Mouse (Mus musculus): ENCODE results near the gene Snap47. TPM values are rescaled to one million over a fixed set of nuclear protein-coding genes. Genes with fewer than 3 reads are reported as not detected.

Gene Snap47
- polyA plus RNA-seq (2015; fragmentation: Nextera tagmentation; extraction: Ambion mirVana): 54.0 and 56.7 TPM in 2 replicates

GRCm38 (mm10) chr11:59451086-59451485 is at the start of gene Snap47:
TSS of gene Snap47 (minus strand) at chr11:59451186.
- H3K4me3 ChIP-seq (ENCODE audit: low read depth, low read length): peak within 1 kb of the TSS; percentile 60
- peak within 1 kb of the TSS; percentile 96 for H3K4me2 ChIP-seq (replicated peaks; ENCODE audit: low read depth, low read length)
- H3K4me1 ChIP-seq (ENCODE audit: insufficient read depth, low read depth, low read length): peaks cover 8% of the 10 kb centered on the region; the same call in 1 of the 2 replicates
- TF ChIP-seq CTCF (IDR thresholded peaks at IDR 0.05) (no peak), EP300 (IDR thresholded peaks at IDR 0.05) (no peak)
- WGBS: 73% methylated on average over 4 of the region's 4 CpGs
- DNase-seq (ENCODE audit: low spot score): no peak
- peak within 1 kb of the TSS; percentile 85 for H3K27ac ChIP-seq (ENCODE audit: low read length)
- peak within 1 kb of the TSS; percentile 72 for H3K9ac ChIP-seq (replicated peaks; ENCODE audit: low read depth)
- peaks cover 11% of the 10 kb centered on the region; the same call in 1 of the 2 replicates for H3K36me3 ChIP-seq (ENCODE audit: insufficient read depth, low read length)
- no peaks in the 10 kb centered on the region for H3K27me3 ChIP-seq (replicated peaks; ENCODE audit: insufficient read depth, low read length)
- H3K9me3 ChIP-seq (ENCODE audit: low read length): no peaks in the 10 kb centered on the region
- no peak for ATAC-seq

GRCm38 (mm10) chr11:59497747-59498146 is 46.8 kb upstream of the Snap47 start:
- ATAC-seq (no peak), DNase-seq (ENCODE audit: low spot score) (no peak)
- 91% methylated on average over 7 of the region's 7 CpGs for WGBS
- Histone ChIP-seq H3K27ac (ENCODE audit: low read length) (no peak overlapping the region), H3K27me3 (replicated peaks; ENCODE audit: insufficient read depth, low read length) (no peaks in the 10 kb centered on the region), H3K9me3 (ENCODE audit: low read length) (no peaks in the 10 kb centered on the region), H3K36me3 (ENCODE audit: insufficient read depth, low read length) (peaks cover 49% of the 10 kb centered on the region), H3K4me2 (replicated peaks; ENCODE audit: low read depth, low read length) (no peak overlapping the region), H3K4me3 (ENCODE audit: low read depth, low read length) (no peak overlapping the region), H3K4me1 (ENCODE audit: insufficient read depth, low read depth, low read length) (no peaks in the 10 kb centered on the region), H3K9ac (replicated peaks; ENCODE audit: low read depth) (no peak overlapping the region)
- TF ChIP-seq EP300 (IDR thresholded peaks at IDR 0.05) (no peak), CTCF (IDR thresholded peaks at IDR 0.05) (0 out of 2 replicates have a peak, but pooled peaks have one; percentile 21)

GRCm38 (mm10) chr11:59496672-59497310 is 45.8 kb upstream of the Snap47 start:
- no peak for DNase-seq (ENCODE audit: low spot score)
- TF ChIP-seq CTCF (IDR thresholded peaks at IDR 0.05): no peak
- TF ChIP-seq EP300 (IDR thresholded peaks at IDR 0.05): no peak
- no peak overlapping the region for H3K4me2 ChIP-seq (replicated peaks; ENCODE audit: low read depth, low read length)
- H3K27ac ChIP-seq (ENCODE audit: low read length): no peak overlapping the region
- no peaks in the 10 kb centered on the region for H3K9me3 ChIP-seq (ENCODE audit: low read length)
- no peaks in the 10 kb centered on the region for H3K4me1 ChIP-seq (ENCODE audit: insufficient read depth, low read depth, low read length)
- H3K4me3 ChIP-seq (ENCODE audit: low read depth, low read length): no peak overlapping the region
- H3K9ac ChIP-seq (replicated peaks; ENCODE audit: low read depth): no peak overlapping the region
- WGBS: 74% methylated on average over 6 of the region's 6 CpGs
- no peaks in the 10 kb centered on the region for H3K27me3 ChIP-seq (replicated peaks; ENCODE audit: insufficient read depth, low read length)
- H3K36me3 ChIP-seq (ENCODE audit: insufficient read depth, low read length): peaks cover 45% of the 10 kb centered on the region
- ATAC-seq: no peak

GRCm38 (mm10) chr11:59486222-59486621 is 35.2 kb upstream of the Snap47 start:
- Histone ChIP-seq H3K27ac (ENCODE audit: low read length) (no peak overlapping the region), H3K27me3 (replicated peaks; ENCODE audit: insufficient read depth, low read length) (no peaks in the 10 kb centered on the region), H3K4me2 (replicated peaks; ENCODE audit: low read depth, low read length) (no peak overlapping the region), H3K9ac (replicated peaks; ENCODE audit: low read depth) (no peak overlapping the region), H3K36me3 (ENCODE audit: insufficient read depth, low read length) (peaks cover 4% of the 10 kb centered on the region), H3K4me3 (ENCODE audit: low read depth, low read length) (no peak overlapping the region), H3K9me3 (ENCODE audit: low read length) (no peaks in the 10 kb centered on the region), H3K4me1 (ENCODE audit: insufficient read depth, low read depth, low read length) (no peaks in the 10 kb centered on the region)
- ATAC-seq: no peak
- no peak for TF ChIP-seq CTCF (IDR thresholded peaks at IDR 0.05)
- no peak for TF ChIP-seq EP300 (IDR thresholded peaks at IDR 0.05)
- DNase-seq (ENCODE audit: low spot score): no peak
- 81% methylated on average over 8 of the region's 8 CpGs for WGBS

GRCm38 (mm10) chr11:59485641-59486040 is 34.7 kb upstream of the Snap47 start:
- 55% methylated on average over 2 of the region's 2 CpGs for WGBS
- Histone ChIP-seq H3K9me3 (ENCODE audit: low read length) (no peaks in the 10 kb centered on the region), H3K4me2 (replicated peaks; ENCODE audit: low read depth, low read length) (no peak overlapping the region), H3K4me1 (ENCODE audit: insufficient read depth, low read depth, low read length) (no peaks in the 10 kb centered on the region), H3K27me3 (replicated peaks; ENCODE audit: insufficient read depth, low read length) (no peaks in the 10 kb centered on the region), H3K27ac (ENCODE audit: low read length) (no peak overlapping the region), H3K4me3 (ENCODE audit: low read depth, low read length) (no peak overlapping the region), H3K9ac (replicated peaks; ENCODE audit: low read depth) (no peak overlapping the region), H3K36me3 (ENCODE audit: insufficient read depth, low read length) (peaks cover 4% of the 10 kb centered on the region)
- ATAC-seq (no peak), DNase-seq (ENCODE audit: low spot score) (no peak)
- TF ChIP-seq CTCF (IDR thresholded peaks at IDR 0.05) (no peak), EP300 (IDR thresholded peaks at IDR 0.05) (no peak)

- Histone ChIP-seq H3K4me2 (replicated peaks; ENCODE audit: low read depth, low read length) (no peak overlapping the region), H3K4me1 (ENCODE audit: insufficient read depth, low read depth, low read length) (no peaks in the 10 kb centered on the region), H3K27me3 (replicated peaks; ENCODE audit: insufficient read depth, low read length) (no peaks in the 10 kb centered on the region), H3K36me3 (ENCODE audit: insufficient read depth, low read length) (peaks cover 4% of the 10 kb centered on the region), H3K9me3 (ENCODE audit: low read length) (no peaks in the 10 kb centered on the region), H3K4me3 (ENCODE audit: low read depth, low read length) (no peak overlapping the region), H3K27ac (ENCODE audit: low read length) (no peak overlapping the region), H3K9ac (replicated peaks; ENCODE audit: low read depth) (no peak overlapping the region)
- ATAC-seq: no peak; the same call in 1 of the 2 replicates
- WGBS: 3% methylated on average over 2 of the region's 2 CpGs
- peak; percentile 88 for DNase-seq (ENCODE audit: low spot score)
- TF ChIP-seq CTCF (IDR thresholded peaks at IDR 0.05) (peak; percentile 80), EP300 (IDR thresholded peaks at IDR 0.05) (no peak)
Measured at GRCm38 (mm10) chr11:59483212-59483611, 32.2 kb upstream of the Snap47 start.
